Mouse (Mus musculus) inflammation-experienced regulatory T-cells, adult 6 months (primary cell): ENCODE data around the gene Ptar1. TPM values are rescaled to one million over a fixed set of nuclear protein-coding genes. Genes with fewer than 3 reads are reported as not detected.
"Not testable (repeated sequence)": the region's sequence is repeated elsewhere in the genome, so short reads cannot be mapped to it uniquely, and the experiment has no call there.

ENCODE experiments used
- ATAC-seq: one replicate; pipeline ENCODE4 v1.8.0; 2017
- polyA plus RNA-seq, 3 experiments: library from polyadenylated mRNA; unstranded; fragments of 100-300 nt; shearing (Covaris generic); gene quantifications; one replicate each; pipeline ENCODE4 v1.2.1; 2017

The Ptar1 gene
- polyA plus RNA-seq: 10 to 100 TPM; 10.2 to 15.5 (median 13.9) TPM

DNA sequence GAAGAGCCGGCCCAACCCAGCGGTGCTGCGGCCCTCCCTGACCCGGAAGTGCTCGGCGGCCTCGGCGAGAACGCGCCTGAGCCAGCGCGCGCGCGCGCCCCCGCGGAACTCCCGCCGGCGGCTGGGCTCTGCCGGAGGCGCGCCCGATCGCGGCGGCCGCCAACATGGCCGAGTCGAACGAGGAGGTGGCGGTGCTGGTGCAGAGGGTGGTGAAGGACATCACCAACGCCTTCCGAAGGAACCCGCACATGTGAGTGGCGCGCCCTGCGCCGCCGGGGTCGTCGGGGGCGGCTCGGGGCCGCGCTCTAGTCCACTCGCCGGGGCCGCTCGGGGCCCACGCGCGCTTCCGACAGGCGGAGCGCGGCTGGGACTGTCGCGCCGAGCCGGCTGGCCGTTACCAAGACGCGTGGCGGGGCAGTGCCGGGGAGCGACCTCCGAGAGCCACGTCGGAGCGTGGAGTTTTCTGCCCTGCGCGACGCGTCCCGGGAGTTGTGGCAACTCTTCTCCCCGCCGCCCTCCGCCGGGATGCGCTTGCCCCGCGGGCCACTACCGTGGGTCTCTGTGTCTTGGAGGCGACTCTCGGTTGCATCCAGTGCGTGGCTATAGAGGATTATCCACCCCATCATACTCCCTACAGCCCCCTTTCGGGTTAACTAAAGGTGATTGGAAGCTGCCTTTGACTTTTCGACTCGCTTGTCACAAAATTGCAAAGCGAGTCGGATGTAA, at the start of gene Ptar1:
Gene Ptar1, plus strand, starts transcription at position 134 of the 726 bp plus-strand sequence.
- ATAC-seq: peak; percentile 82

DNA sequence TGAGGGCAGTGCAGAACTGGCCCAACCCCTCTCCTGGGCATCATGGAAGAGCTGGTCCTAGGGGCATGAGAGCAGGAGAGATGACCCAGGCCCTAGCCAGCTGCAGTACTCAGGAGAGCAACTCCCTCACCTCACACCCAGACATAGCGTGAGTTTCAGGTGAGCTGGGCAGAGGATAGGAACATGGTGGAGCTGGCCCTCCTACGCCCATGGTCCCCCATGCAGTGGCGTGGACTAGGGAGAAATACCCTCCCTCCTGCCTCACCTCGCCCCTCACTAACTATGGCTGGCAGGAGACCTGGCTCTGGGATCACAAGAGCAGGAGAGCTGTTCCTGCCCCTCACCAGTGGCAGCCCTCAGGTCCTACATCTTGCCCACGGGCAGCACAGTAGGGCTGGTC, 43.4 kb upstream of the Ptar1 start:
- ATAC-seq: no peak

DNA sequence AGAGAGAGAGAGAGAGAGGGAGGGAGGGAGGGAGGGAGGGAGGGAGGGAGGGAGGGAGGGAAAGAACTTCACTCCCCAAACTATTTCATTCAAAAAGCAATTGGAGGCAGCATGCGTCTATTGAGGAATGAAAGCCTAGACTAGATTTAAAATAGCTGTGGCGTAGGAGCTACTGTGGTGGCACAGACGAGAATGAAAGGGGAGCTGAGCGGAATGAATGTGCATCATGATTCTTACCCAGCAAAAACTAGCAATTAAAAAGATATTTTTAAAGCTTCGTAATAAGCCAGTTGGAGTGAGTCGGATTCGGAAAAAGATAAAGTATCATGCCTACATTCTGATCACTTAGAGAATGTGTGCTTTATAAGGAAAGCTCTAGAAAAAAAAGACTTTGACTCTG, 41.9 kb upstream of the Ptar1 start:
- ATAC-seq: no peak

DNA sequence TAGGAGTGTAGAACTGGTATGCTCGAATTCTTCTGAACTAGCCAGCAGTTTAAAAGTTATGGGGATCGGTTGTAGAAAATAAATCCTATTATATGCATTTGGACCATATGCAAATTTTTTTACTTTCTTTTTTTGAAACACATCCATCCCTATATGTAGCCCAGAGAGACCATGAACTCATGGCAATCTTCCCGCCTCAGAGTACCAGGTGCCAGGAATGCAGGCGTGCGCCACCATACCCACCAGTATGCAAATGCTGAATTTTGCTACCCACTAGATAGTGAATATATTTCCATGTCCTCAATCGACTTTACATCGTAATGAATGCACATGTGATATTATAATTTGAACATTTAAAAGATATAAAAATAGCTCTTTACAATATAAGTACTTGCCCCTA, 39.9 kb upstream of the Ptar1 start:
- ATAC-seq: no peak

DNA sequence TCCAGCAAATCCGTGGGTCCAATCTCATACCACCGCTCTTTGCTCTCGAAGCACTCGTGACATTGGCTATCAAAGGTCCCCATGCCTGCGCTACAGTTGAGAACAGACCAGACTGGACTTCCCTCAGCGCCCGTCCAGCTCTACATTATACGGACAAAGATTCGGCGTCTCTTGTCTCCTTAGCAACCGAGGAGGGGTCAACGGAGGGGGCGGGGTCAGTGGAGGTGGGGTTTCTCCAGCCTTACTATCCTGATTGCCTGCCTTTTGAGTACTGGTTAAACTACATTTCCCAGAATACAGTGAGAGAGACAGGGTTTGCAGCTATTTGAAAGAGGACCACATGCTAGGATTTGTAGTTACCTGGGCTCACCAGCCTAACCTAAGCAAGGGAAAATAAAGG, 34.6 kb upstream of the Ptar1 start, which contains the start of gene 1700028P14Rik:
Gene 1700028P14Rik, minus strand, starts transcription at position 169 of the 400 bp plus-strand sequence.
- ATAC-seq: no peak

DNA sequence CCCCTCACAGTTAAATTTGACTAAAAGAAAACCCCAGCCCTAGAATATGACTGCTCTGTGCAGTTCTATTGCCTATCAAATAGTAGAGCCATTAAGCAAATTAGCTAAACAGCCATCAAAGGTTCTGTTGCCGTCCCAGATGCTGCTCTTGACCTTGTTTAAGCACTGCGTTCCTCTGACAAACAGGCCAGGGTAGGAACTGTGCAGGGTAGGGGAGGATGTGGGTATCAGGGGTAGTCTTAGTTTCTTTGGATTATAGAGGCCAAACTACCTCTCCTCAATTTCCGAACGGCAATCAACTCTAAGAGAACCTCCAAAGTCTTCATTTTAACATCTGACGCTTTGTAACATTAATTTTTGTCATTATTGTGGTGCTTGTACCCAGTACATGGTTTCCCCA, 34.1 kb upstream of the Ptar1 start:
- ATAC-seq: no peak

DNA sequence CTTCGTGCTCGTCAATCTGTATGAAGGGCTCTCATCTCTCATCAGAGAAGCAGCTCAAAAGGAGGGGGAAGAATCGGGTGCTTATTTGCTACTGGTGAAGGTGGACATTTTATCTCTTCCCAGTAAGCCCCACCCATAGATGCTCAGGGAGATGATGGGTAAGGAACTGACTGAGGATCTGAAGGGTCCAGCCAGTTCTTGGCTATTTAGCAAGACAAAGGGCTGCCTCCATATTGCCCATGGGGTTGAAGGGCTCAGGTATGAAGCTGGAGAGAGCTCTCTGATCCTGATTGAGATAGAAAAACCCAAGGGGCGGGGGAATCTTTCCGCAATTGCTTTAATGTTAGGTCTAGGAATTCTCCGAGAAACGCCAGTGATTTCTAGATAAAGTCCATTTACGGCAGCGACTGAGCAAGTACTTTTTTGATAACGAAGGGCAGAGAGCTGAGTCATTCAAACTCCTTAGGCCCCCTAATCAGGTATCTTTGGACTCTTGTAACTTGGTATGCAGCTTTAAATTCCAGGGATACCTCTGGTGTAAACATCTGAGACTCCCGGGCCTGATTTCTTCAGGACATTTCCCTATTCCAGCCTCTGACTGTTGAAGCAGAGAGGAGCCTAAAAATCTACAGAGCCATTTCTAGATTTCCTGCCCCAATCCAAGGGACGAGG, 29.8 kb upstream of the Ptar1 start:
- ATAC-seq: no peak

DNA sequence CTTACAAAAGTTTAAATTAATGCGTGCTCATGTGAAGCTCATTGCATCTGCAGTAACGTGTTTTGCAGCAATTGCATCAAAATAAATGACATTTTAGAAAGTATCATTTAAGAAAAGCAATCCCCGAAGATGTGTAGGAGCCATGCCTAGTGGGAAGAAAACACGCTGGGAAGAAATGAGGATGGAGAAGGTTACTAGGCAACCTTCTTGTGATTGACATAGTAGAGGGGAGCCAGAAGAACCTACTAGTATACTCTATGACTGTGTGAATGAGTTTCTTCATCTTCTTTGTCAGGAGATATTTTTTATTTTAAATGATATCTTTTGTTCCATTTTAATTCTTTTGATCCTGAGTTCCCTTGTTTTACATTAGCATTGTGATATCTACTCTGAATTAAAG, 28.9 kb upstream of the Ptar1 start:
- no peak for ATAC-seq

DNA sequence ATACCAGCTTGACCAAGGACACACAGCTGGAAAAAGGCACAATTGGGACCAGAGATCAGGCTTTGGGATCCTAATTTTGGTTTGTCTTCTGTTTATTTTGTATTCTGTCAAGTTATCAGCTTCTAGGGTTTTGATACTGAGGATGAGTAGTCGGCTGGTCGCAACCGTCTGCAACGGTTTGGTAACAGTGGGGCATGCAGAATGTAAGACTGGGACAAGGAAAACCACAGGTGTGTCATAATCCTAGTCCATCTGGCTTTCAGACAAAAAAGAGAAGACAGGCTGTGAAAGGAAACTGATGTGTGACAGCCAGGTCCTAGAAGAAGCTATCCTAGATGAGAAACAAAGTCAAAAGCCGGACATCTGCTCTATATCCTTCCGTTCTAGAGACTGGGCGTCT, 23.1 kb upstream of the Ptar1 start:
- ATAC-seq: no peak

DNA sequence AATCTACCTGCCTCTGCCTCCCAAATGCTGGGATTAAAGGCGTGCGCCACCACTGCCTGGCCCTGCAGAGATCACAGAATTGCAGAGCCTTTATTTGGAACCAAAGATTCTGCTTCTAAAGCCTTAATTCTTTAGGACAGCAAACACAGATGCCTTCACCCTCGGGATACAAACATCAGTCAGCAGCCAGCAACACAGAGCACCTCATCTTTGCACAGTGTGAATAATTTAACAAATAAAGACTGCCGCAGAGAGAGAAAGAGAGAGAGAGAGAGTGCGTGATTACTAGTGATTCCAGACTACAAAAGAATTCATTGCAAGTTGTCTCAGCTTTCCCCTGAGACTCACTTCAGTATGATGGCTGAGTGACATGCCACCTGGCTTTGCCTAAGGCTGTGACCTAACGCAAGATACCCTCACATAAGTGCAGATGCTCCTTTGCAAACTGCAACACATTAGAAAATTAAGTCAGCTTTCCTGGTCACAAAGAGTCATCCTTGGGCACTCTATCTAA, 19.0 kb upstream of the Ptar1 start:
- no peak for ATAC-seq

DNA sequence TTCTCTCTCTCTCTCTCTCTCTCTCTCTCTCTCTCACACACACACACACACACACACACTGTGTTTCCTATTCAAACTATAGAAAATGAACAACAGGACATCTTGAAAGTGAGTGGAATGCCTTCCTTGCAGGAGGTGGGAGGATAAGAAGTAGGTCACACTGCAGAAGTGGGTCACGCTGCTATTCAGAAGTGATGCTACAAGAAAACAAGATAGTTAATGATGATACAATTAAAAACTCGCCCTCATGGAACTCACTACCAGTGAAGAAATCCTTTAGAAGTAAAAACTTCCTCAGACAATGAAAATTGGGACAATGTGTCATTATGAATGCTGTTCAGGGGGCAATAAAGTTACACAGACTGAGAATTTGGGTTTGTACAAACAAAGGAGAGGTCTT, 14.2 kb upstream of the Ptar1 start:
- no peak for ATAC-seq

DNA sequence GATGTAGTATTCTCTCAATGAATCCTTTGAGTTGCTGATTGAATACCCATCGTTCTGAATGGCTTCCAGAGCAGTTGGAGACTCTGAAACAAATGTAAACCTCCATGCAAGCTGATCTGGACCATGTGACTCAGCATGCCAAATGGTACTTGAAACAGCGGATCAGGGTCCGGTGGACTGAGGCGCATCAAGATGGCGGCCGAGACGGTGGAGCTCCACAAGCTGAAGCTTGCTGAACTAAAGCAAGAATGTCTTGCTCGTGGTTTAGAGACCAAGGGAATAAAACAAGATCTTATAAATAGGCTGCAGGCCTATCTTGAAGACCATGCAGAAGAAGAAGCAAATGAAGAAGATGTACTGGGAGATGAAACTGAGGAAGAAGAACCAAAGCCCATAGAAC, 11.6 kb upstream of the Ptar1 start:
- ATAC-seq: not testable (repeated sequence)

DNA sequence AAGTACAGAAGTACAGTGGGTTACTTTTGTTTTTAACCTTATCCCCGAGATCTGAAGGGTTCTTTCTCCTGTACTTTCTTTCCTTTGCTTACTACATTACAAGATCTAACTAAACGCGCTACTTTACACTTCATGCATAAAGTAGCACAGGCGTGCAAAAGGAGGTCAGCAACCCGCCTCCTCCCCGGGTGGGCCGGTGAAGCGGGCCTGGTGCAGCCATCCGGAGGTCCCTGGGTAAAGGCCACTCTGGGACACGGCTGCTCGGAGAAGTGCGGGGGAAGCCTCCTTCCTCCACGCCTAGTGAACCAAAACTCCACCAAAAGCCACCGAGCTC, 300 bp upstream of the Ptar1 start:
- no peak for ATAC-seq

DNA sequence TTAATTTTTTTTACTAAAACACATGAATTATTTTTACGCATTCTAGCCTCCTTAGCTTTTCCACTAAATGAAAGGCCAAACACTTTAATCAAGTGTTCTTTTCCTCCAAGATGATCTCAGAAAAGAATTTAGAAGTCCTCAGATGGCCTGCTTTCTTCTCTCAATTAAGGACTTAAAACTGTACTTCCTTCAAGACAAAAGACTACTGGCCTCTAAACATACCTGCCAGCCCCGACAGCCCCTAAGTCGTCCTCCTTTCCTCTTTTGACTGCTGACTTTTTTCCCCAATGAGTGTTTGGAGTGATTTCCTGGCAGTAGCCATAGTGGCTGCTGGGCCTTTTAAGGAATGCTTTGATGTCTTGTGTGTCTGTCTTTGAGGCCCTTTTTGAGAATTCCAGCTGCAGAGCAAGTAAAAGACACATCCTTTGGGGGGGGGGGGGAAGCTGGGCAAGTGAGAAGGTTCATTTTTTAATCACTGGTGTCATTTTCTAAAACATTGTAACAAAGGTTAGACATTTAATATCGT, 1.3 kb downstream of the Ptar1 start:
- no peak for ATAC-seq

DNA sequence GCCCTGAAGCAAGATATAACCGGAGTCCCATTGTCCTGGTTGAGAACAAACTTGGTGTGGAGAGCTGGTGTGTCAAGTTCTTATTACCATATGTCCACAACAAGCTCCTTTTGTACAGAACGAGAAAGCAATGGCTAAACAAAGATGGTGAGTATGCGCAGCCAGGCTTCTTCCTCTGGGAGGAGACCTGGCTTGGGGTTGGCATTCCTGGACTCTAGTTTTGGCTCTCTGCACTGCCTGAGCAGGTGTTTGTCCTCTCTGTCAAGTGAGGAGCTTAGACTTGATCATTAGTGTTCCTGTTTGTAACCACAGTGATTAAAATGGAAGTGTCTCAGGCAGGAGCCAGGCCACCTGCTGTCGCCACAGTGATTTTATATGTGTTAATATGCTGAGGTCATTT, 7.1 kb downstream of the Ptar1 start:
- ATAC-seq: no peak

DNA sequence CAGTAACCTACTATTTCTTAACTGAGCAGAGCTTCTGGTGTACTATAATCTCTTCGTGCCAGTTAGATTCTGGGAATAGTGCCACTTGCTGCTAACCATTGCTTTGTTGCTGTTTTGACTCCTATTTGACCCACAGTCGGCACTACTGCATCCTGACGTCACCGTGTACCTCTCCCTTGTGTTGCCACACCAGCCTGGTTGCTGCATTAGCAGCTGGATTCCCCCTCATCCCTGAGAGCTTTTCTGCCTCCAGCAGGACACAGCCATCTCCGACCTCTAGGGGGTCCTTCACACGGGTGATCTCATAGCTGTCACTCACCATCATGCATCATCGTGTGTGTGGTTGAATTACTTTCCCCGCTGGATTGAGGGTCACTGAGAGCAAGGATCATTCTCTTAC, 10.6 kb downstream of the Ptar1 start:
- ATAC-seq: no peak

DNA sequence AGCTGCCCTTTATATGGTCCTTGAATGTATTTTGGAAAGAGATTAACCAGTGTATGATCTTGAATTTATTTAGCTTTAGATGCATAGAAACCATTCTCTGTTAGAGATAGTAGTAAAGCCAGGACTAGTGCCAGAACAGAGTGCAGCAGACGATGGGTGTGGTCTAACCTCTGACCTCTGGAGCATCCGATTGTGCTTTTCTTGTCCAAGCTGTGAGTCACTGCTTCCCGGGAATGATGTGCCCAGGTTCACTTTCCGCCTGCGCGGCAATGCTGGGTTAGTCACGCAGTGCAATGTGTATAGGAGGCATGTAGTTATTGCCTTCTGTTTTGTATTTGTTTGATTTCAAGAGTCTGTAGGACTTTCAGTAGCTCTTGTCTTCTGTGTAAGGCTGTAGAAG, 11.1 kb downstream of the Ptar1 start:
- ATAC-seq: no peak

DNA sequence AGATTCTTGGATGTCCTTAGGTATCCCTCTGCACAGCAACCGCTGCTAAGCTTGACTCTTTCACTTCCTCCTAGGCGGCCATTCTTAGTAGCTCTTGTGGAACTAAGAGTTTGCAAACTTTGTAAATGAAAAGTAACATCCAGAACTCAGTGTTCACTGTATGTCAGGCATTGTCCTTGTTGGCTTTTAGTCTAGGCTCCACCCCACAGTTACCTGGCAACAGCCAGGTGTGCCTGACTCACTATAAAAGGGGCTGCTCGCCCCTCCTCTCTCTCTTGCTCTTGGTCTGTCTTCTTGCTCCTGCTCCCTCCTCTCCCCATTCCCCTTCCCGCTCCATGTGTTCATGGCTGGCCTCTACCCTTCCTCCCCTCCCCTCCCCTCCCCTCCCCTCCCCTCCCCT, 11.9 kb downstream of the Ptar1 start:
- no peak for ATAC-seq

DNA sequence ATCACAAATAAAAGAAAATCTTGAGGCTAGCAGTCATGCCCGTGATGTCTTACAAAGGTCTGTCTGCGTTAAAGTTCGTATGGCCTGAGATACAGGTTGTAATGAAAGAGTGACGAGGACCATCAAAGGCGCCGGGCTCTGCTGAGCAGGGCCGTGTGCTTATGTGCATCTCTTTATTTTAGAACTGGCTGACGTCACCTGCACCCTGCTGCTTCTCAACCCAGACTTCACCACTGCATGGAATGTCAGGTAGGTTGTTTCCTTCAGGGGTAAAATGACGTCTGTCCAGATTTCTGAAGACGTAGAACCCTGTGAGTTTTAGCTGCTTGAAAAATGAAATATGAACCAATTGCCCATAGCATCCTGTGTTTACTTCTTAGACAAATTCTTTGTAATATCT, 15.7 kb downstream of the Ptar1 start:
- ATAC-seq: no peak

DNA sequence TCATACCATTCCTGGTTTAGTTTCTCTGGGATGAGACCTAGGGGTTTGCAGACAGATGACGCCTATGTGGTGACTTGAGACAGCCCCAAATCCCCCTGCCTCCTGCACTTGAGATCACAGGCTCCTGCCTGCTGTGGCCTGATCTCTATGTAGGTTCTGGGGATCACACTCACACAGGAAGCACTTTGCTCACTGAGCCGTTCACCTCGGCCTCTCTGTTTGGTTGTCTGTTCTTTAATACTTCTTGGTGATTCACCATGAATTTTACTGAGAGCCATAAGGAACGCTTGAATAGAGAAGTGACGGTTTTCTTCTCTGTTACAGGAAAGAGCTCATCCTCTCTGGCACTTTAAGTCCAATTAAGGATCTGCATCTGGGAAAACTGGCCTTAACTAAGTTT, 18.2 kb downstream of the Ptar1 start:
- ATAC-seq: no peak

DNA sequence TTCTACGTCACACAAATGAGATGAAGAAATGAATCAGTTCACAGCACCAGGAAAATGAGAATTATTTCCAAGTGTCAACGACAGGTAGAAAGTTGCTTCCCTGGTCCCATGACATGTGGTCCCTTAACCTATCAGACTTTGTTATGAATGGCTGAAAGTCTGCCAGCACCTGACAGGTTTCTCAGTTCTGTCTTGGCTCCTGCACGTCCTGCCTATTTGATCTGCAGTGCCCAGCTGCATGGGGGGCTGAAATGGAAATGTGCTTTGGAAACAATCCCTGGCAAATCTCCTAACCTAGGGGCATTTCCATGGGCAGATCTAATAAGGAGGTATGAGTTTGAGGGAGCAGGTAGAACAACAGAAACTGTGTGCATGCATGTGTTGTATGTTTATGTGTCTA, 59.3 kb downstream of the Ptar1 start:
- ATAC-seq: no peak

DNA sequence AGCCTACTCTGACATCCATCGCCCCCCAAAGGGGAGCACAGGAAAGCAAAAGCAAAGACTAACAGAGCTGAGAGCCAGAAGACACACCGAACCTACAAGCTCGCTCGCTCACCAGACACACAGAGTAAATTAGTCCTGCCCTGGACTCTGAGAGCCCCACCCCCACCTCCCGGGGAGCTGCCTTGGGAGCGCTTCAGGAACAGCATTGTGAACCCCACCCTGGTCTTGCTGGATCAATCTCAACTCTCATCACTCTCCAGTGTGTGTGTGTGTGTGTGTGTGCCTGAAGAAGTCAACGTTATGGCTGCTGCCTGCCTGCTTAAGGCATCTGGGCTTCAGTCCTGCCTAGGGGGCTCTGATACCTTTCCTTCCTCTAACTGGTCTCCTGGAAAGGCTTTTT, 69.8 kb downstream of the Ptar1 start:
- ATAC-seq: no peak

DNA sequence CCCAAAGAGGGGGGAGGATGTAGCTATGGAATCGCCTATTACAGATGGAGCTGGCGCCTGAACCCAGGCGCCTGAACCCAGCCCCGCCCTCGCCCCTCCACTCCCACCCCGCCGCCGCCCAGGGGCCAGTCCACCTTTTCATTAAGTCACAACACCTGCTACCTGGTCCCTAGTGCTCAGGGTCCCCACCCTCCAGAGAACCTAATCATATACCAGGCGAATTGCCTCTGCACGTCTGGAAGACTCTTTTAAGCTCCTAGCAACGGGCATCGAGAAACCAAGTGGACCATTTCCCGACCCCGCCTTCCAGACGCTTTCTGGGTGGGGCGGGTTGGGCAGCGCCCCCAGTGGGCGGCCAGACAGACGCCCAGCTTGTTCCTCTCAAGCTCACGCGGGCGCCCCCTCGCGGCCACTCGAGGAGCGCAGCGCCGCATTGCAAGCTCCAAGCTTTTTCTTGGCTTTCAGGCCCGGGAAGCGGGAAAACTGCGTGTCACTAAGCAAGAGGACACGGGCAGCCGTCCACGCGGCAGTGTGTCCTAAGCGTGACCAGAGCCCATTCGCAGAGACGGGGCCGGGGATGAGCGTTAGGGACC, 70.8 kb downstream of the Ptar1 start:
- peak; percentile 67 for ATAC-seq
